Mouse (Mus musculus) liver, embryonic 16.5 days (tissue): Measurements from ENCODE around the gene Sox15. TPM values are rescaled to one million over a fixed set of nuclear protein-coding genes. Genes with fewer than 3 reads are reported as not detected.

Source experiments
- ATAC-seq: fragments of 200-750 bp; cut with Nextera tagmentation; 2 replicates; pipeline ENCODE4 v1.8.0; 2017; ENCODE audit warnings: low read depth, mild to moderate bottlenecking, moderate number of reproducible peaks, moderate library complexity
- H3K27ac ChIP-seq: fragments of 300-500 bp; sonication (generic); 2 replicates; pipeline ENCODE4 v1.5.1; 2014; ENCODE audit warnings: mild to moderate bottlenecking, low read length
- H3K27me3 ChIP-seq: fragments of 300-500 bp; sonication (generic); 2 replicates; pipeline ENCODE4 v1.6.1; 2014; ENCODE audit warnings: low read depth, low read length, mixed read lengths; ENCODE audit not compliant: control insufficient read depth, insufficient read depth
- H3K36me3 ChIP-seq: fragments of 300-500 bp; sonication (generic); 2 replicates; pipeline ENCODE4 v1.6.1; 2014; ENCODE audit warnings: mild to moderate bottlenecking; ENCODE audit not compliant: control insufficient read depth, insufficient read depth
- H3K4me1 ChIP-seq: fragments of 300-500 bp; sonication (generic); 2 replicates; pipeline ENCODE4 v1.6.1; 2014; ENCODE audit warnings: low read depth, low read length, mixed read lengths; ENCODE audit not compliant: control insufficient read depth
- H3K4me2 ChIP-seq: fragments of 300-500 bp; sonication (generic); 2 replicates; pipeline ENCODE4 v1.6.1; 2014; ENCODE audit warnings: low read depth, low read length, mixed read lengths
- H3K4me3 ChIP-seq: fragments of 300-500 bp; sonication (generic); 2 replicates; pipeline ENCODE4 v1.5.1; 2014; ENCODE audit warnings: low read depth, mild to moderate bottlenecking, low read length
- H3K9ac ChIP-seq: fragments of 300-500 bp; sonication (generic); 2 replicates; pipeline ENCODE4 v1.6.1; 2014; ENCODE audit warnings: low read depth, low read length
- H3K9me3 ChIP-seq: fragments of 300-500 bp; sonication (generic); replicated peaks from 2 replicates; pipeline ENCODE4 v1.6.1; 2016; ENCODE audit warnings: low read length; ENCODE audit not compliant: control insufficient read depth
- WGBS: fragments of 180-500 bp; shearing (Covaris S2); extraction: QIAGEN DNeasy Blood & Tissue Kit; methylation state at CpG from one replicate; pipeline ENCODE4 v1.1.7; 2014; ENCODE audit not compliant: insufficient replicate concordance; 5-methylcytosine and 5-hydroxymethylcytosine counted together
- polyA plus RNA-seq: library from polyadenylated mRNA; unstranded; fragments of >200 nt; fragmentation: Nextera tagmentation; extraction: Ambion mirVana; gene quantifications from 2 replicates; pipeline ENCODE4 v1.2.1, GENCODE M21; 2015

Sox15 gene
- polyA plus RNA-seq = 0.11 TPM in 1 of 2 replicates, not detected in the other

GRCm38 (mm10) chr11:69655264-69656064 is at the start of gene Sox15:
Gene Sox15 (plus strand): TSS chr11:69655314.
- Histone ChIP-seq H3K27me3 (no peaks in the 10 kb centered on the region), H3K4me3 (no peak within 1 kb of the TSS), H3K27ac (0 out of 2 replicates have a peak within 1 kb of the TSS, but pooled peaks have one; percentile 8), H3K9ac (no peak within 1 kb of the TSS), H3K9me3 (no peaks in the 10 kb centered on the region), H3K4me2 (no peak within 1 kb of the TSS), H3K4me1 (peaks cover 21% of the 10 kb centered on the region), H3K36me3 (peaks cover 30% of the 10 kb centered on the region)
- ATAC-seq = peak; percentile 60
- WGBS = 42% methylated on average over 34 of the region's 34 CpGs

- peak within 1 kb of the TSS; percentile 83 for H3K27ac ChIP-seq
- peaks cover 65% of the 10 kb centered on the region for H3K4me1 ChIP-seq
- no peaks in the 10 kb centered on the region for H3K9me3 ChIP-seq
- peak within 1 kb of the TSS; percentile 100 for H3K4me2 ChIP-seq
- peak within 1 kb of the TSS; percentile 85 for H3K9ac ChIP-seq
- peak within 1 kb of the TSS; percentile 76 for H3K4me3 ChIP-seq
- H3K36me3 ChIP-seq = no peaks in the 10 kb centered on the region
- WGBS = 3% methylated on average over 32 of the region's 32 CpGs
- peaks cover 2% of the 10 kb centered on the region; the same call in 1 of the 2 replicates for H3K27me3 ChIP-seq
- peak; percentile 93 for ATAC-seq
These were observed 49.2 kb upstream of the Sox15 start, which contains the start of gene Atp1b2 for GRCm38 (mm10) chr11:69605726-69606490. Gene Atp1b2 (minus strand): TSS chr11:69605942.

GRCm38 (mm10) chr11:69606491-69606795 is 48.7 kb upstream of the Sox15 start:
- ATAC-seq = no peak
- Histone ChIP-seq H3K4me3 (peak overlapping the region; percentile 76), H3K4me2 (peak overlapping the region; percentile 100), H3K9me3 (no peaks in the 10 kb centered on the region), H3K36me3 (no peaks in the 10 kb centered on the region), H3K27me3 (peaks cover 2% of the 10 kb centered on the region; the same call in 1 of the 2 replicates), H3K9ac (peak overlapping the region; percentile 85), H3K4me1 (peaks cover 60% of the 10 kb centered on the region), H3K27ac (peak overlapping the region; percentile 80)
- WGBS = 50% methylated on average over 2 of the region's 2 CpGs

- Histone ChIP-seq H3K36me3 (no peaks in the 10 kb centered on the region), H3K4me1 (peaks cover 56% of the 10 kb centered on the region), H3K4me2 (no peak overlapping the region), H3K9ac (no peak overlapping the region), H3K27me3 (peaks cover 2% of the 10 kb centered on the region; the same call in 1 of the 2 replicates), H3K9me3 (no peaks in the 10 kb centered on the region), H3K4me3 (no peak overlapping the region), H3K27ac (no peak overlapping the region)
- no peak for ATAC-seq
- 55% methylated on average over 2 of the region's 2 CpGs for WGBS
These were observed 48.3 kb upstream of the Sox15 start for GRCm38 (mm10) chr11:69606832-69607231.

- ATAC-seq = no peak
- H3K27ac ChIP-seq = peak overlapping the region; percentile 56
- WGBS = 44% methylated on average over 3 of the region's 3 CpGs
These were observed 46.6 kb upstream of the Sox15 start for GRCm38 (mm10) chr11:69608525-69608924.

GRCm38 (mm10) chr11:69609416-69609815 is 45.7 kb upstream of the Sox15 start:
- ATAC-seq = no peak
- H3K27me3 ChIP-seq = peaks cover 2% of the 10 kb centered on the region; the same call in 1 of the 2 replicates
- peak overlapping the region; percentile 56 for H3K27ac ChIP-seq
- peak overlapping the region; percentile 13 for H3K9ac ChIP-seq
- WGBS = 19% methylated on average over 7 of the region's 7 CpGs
- H3K4me3 ChIP-seq = no peak overlapping the region
- H3K9me3 ChIP-seq = no peaks in the 10 kb centered on the region
- H3K4me1 ChIP-seq = peaks cover 53% of the 10 kb centered on the region
- H3K36me3 ChIP-seq = no peaks in the 10 kb centered on the region
- H3K4me2 ChIP-seq = peak overlapping the region; percentile 20; the same call in 1 of the 2 replicates

More at GRCm38 (mm10) chr11:69608525-69608924, 46.6 kb upstream of the Sox15 start:
- Histone ChIP-seq H3K9ac (no peak overlapping the region), H3K4me3 (no peak overlapping the region), H3K27me3 (peaks cover 2% of the 10 kb centered on the region; the same call in 1 of the 2 replicates), H3K36me3 (no peaks in the 10 kb centered on the region), H3K4me1 (peaks cover 51% of the 10 kb centered on the region), H3K9me3 (no peaks in the 10 kb centered on the region), H3K4me2 (no peak overlapping the region)

- Histone ChIP-seq H3K4me1 (peaks cover 42% of the 10 kb centered on the region), H3K27me3 (no peaks in the 10 kb centered on the region), H3K9me3 (no peaks in the 10 kb centered on the region), H3K9ac (no peak overlapping the region), H3K27ac (no peak overlapping the region), H3K36me3 (no peaks in the 10 kb centered on the region), H3K4me2 (no peak overlapping the region), H3K4me3 (no peak overlapping the region)
- WGBS = 68% methylated on average over 4 of the region's 4 CpGs
- no peak for ATAC-seq
These were observed 44.2 kb upstream of the Sox15 start for GRCm38 (mm10) chr11:69610899-69611298.

GRCm38 (mm10) chr11:69613553-69614256 is 41.4 kb upstream of the Sox15 start:
- 8% methylated on average over 19 of the region's 19 CpGs for WGBS
- H3K4me3 ChIP-seq = peak overlapping the region; percentile 53

More at GRCm38 (mm10) chr11:69613553-69614256, 41.4 kb upstream of the Sox15 start:
- no peaks in the 10 kb centered on the region for H3K27me3 ChIP-seq
- peaks cover 34% of the 10 kb centered on the region for H3K4me1 ChIP-seq
- no peaks in the 10 kb centered on the region for H3K9me3 ChIP-seq
- H3K27ac ChIP-seq = peak overlapping the region; percentile 2; the same call in 1 of the 2 replicates
- ATAC-seq = peak; percentile 63
- no peaks in the 10 kb centered on the region for H3K36me3 ChIP-seq
- peak overlapping the region; percentile 65 for H3K9ac ChIP-seq
- peak overlapping the region; percentile 80 for H3K4me2 ChIP-seq
